ENCODE assay signal across 13 mouse cellular contexts in genomic region chr2:135251821-135252315, GRCm38 (mm10).
A peak's percentile ranks its signal among the peaks of the same experiment; 100 is the strongest.
DNase-seq lines count a peak whose midpoint lies in the region; ATAC-seq and TF ChIP-seq lines count a peak whose summit lies in the region.
"Had no signal": no experiment of that assay in that cellular context is flagged by ENCODE, and none has a peak within 500 bp of the region (broad histone marks: within the 10 kb centered on the region; RNA-seq: fewer than 3 reads in every experiment).

No protein-coding gene starts in this region.

- no peaks in the 10 kb centered on the region for H3K4me1 ChIP-seq in forebrain, postnatal 0 days (ENCODE audit: insufficient read depth)
- no peaks in the 10 kb centered on the region for H3K4me1 ChIP-seq in forebrain, embryonic 14.5 days (ENCODE audit: control insufficient read depth, insufficient read depth, low read length)
- H3K4me1 ChIP-seq in liver, adult 2 months (ENCODE audit: control insufficient read depth, insufficient read depth, low read length): no peaks in the 10 kb centered on the region; the same call in 1 of the 2 replicates
- H3K4me1 ChIP-seq in liver, embryonic 11.5 days (replicated peaks; ENCODE audit: control insufficient read depth, insufficient read depth, low read length): no peaks in the 10 kb centered on the region
- H3K4me1 ChIP-seq: embryonic facial prominence, embryonic 13.5 days; limb, embryonic 15.5 days had no signal

- TF ChIP-seq CTCF in forebrain, postnatal 0 days (IDR thresholded peaks at IDR 0.05; ENCODE audit: low read depth): peak; percentile 57
- TF ChIP-seq CTCF in liver, adult 2 months (IDR thresholded peaks at IDR 0.05; ENCODE audit: low read depth, low read length): peak; percentile 35; the same call in 1 of the 2 replicates

- 95% methylated on average over 3 of the region's 3 CpGs for WGBS in forebrain, postnatal 0 days
- 92% methylated on average over 3 of the region's 3 CpGs for WGBS in forebrain, embryonic 14.5 days
- 93% methylated on average over 3 of the region's 3 CpGs for WGBS in liver, adult 2 months
- WGBS in liver, embryonic 11.5 days: 77% methylated on average over 3 of the region's 3 CpGs

- no peaks in the 10 kb centered on the region for H3K36me3 ChIP-seq in forebrain, postnatal 0 days (ENCODE audit: insufficient read depth)
- H3K36me3 ChIP-seq in forebrain, embryonic 14.5 days (ENCODE audit: control insufficient read depth, insufficient read depth, low read length): no peaks in the 10 kb centered on the region
- peaks cover 3% of the 10 kb centered on the region; the same call in 1 of the 2 replicates for H3K36me3 ChIP-seq in liver, adult 2 months (ENCODE audit: control insufficient read depth, insufficient read depth, low read length)
- H3K36me3 ChIP-seq in liver, embryonic 11.5 days (ENCODE audit: control insufficient read depth, insufficient read depth, low read length): no peaks in the 10 kb centered on the region
- H3K36me3 ChIP-seq: embryonic facial prominence, embryonic 13.5 days; limb, embryonic 15.5 days had no signal

- H3K9ac ChIP-seq in forebrain, postnatal 0 days: no peak overlapping the region
- no peak overlapping the region for H3K9ac ChIP-seq in forebrain, embryonic 14.5 days (ENCODE audit: low read length)
- no peak overlapping the region for H3K9ac ChIP-seq in liver, adult 2 months (ENCODE audit: low read depth, low read length)
- no peak overlapping the region for H3K9ac ChIP-seq in liver, embryonic 11.5 days (ENCODE audit: low read depth, low read length)
- H3K9ac ChIP-seq: embryonic facial prominence, embryonic 13.5 days; limb, embryonic 15.5 days had no signal

- no peaks in the 10 kb centered on the region for H3K27me3 ChIP-seq in forebrain, postnatal 0 days (ENCODE audit: insufficient read depth, low read length)
- no peaks in the 10 kb centered on the region for H3K27me3 ChIP-seq in forebrain, embryonic 14.5 days (replicated peaks; ENCODE audit: control insufficient read depth, insufficient read depth, low read length)
- no peaks in the 10 kb centered on the region for H3K27me3 ChIP-seq in liver, adult 2 months (ENCODE audit: control insufficient read depth, insufficient read depth, low read length)
- no peaks in the 10 kb centered on the region for H3K27me3 ChIP-seq in liver, embryonic 11.5 days (replicated peaks; ENCODE audit: control insufficient read depth, insufficient read depth, low read length)
- H3K27me3 ChIP-seq: embryonic facial prominence, embryonic 13.5 days; limb, embryonic 15.5 days had no signal

- no peak overlapping the region for H3K4me2 ChIP-seq in forebrain, postnatal 0 days (ENCODE audit: low read depth)
- no peak overlapping the region for H3K4me2 ChIP-seq in forebrain, embryonic 14.5 days (ENCODE audit: low read length)
- H3K4me2 ChIP-seq in liver, embryonic 11.5 days: no peak overlapping the region
- H3K4me2 ChIP-seq: embryonic facial prominence, embryonic 13.5 days; limb, embryonic 15.5 days had no signal

- no peak overlapping the region for H3K4me3 ChIP-seq in forebrain, postnatal 0 days (ENCODE audit: low read depth, low read length)
- no peak overlapping the region for H3K4me3 ChIP-seq in forebrain, embryonic 14.5 days (ENCODE audit: low read depth, low read length)
- no peak overlapping the region for H3K4me3 ChIP-seq in liver, adult 2 months (ENCODE audit: insufficient read depth, low read depth, low read length)
- H3K4me3 ChIP-seq in liver, embryonic 11.5 days (ENCODE audit: low read depth, low read length): no peak overlapping the region
- H3K4me3 ChIP-seq: embryonic facial prominence, embryonic 13.5 days; limb, embryonic 15.5 days had no signal

- ATAC-seq in forebrain, postnatal 0 days: no peak
- ATAC-seq in forebrain, embryonic 14.5 days: no peak
- ATAC-seq in liver, embryonic 11.5 days (replicated peaks; ENCODE audit: low FRiP score): no peak
- ATAC-seq in common myeloid progenitor, adult 5-6 weeks (replicated peaks; ENCODE audit: low read depth, poor library complexity, severe bottlenecking): 0 out of 2 replicates have a peak, but pooled peaks have one; percentile 42

- H3K79me2 ChIP-seq in liver, adult 2 months (ENCODE audit: control insufficient read depth, insufficient read depth, low read length): no peaks in the 10 kb centered on the region

- H3K27ac ChIP-seq in forebrain, postnatal 0 days (ENCODE audit: low read depth, low read length): no peak overlapping the region
- H3K27ac ChIP-seq in forebrain, embryonic 14.5 days (ENCODE audit: low read depth, low read length): no peak overlapping the region
- H3K27ac ChIP-seq in liver, adult 2 months (replicated peaks; ENCODE audit: insufficient read depth, low read depth, low read length): no peak overlapping the region
- no peak overlapping the region for H3K27ac ChIP-seq in liver, embryonic 11.5 days (ENCODE audit: low read depth, low read length)
- H3K27ac ChIP-seq: embryonic facial prominence, embryonic 13.5 days; limb, embryonic 15.5 days had no signal

- no peak for TF ChIP-seq POLR2A in liver, adult 2 months (IDR thresholded peaks at IDR 0.05; ENCODE audit: extremely low read depth, insufficient read depth, low read length)

- DNase-seq in forebrain, postnatal 0 days: no peak
- DNase-seq in forebrain, embryonic 14.5 days (ENCODE audit: low spot score): no peak
- peak; percentile 20 for DNase-seq in liver, adult 2 months (ENCODE audit: extremely low read depth, low read depth, low spot score)
- DNase-seq in liver, embryonic 11.5 days (ENCODE audit: low spot score): no peak
- peak; percentile 29 for DNase-seq in R1 (ENCODE audit: low read depth, low spot score)
- no peak for DNase-seq in spleen, adult 18-20 months
- no peak for DNase-seq in layer of hippocampus, adult 8-10 months (ENCODE audit: low spot score in 2 of 2)
- DNase-seq: adrenal gland, postnatal 10 days; heart, postnatal 10 days; right cerebral cortex, adult 18-20 months had no signal

- H3K9me3 ChIP-seq in forebrain, postnatal 0 days (ENCODE audit: low read length): no peaks in the 10 kb centered on the region
- no peaks in the 10 kb centered on the region for H3K9me3 ChIP-seq in forebrain, embryonic 14.5 days (replicated peaks; ENCODE audit: control insufficient read depth, low read length)
- H3K9me3 ChIP-seq in liver, embryonic 11.5 days (ENCODE audit: control insufficient read depth, low read length): no peaks in the 10 kb centered on the region
- H3K9me3 ChIP-seq: embryonic facial prominence, embryonic 13.5 days; limb, embryonic 15.5 days had no signal

Comparison
In these comparisons a context has a peak if more than half of its experiments do, and no peak if none do; other contexts are left out.
1. DNase-seq: peak in liver, adult 2 months (single experiment) and R1 (single experiment); none in forebrain, postnatal 0 days (single experiment), forebrain, embryonic 14.5 days (single experiment), liver, embryonic 11.5 days (single experiment), spleen, adult 18-20 months (0 of 2) and layer of hippocampus, adult 8-10 months (0 of 2).